Mouse (Mus musculus): Measurements from ENCODE around the gene Yeats4. TPM values are rescaled to one million over a fixed set of nuclear protein-coding genes. Genes with fewer than 3 reads are reported as not detected.
"Not testable (repeated sequence)": the region's sequence is repeated elsewhere in the genome, so short reads cannot be mapped to it uniquely, and the experiment has no call there.

Yeats4 gene
- total RNA-seq (2021) (10 to 100 TPM; 43.0 to 47.3 TPM), polyA plus RNA-seq (2012; rRNA removed) (29.1 and 35.7 TPM in 2 replicates)
- long read RNA-seq, transcript Yeats4-201 (7 exons, 1,327 nt): major isoform, 25 of 28 reads
- long read RNA-seq, partial matches to known transcripts: 2 of 28 reads
- long read RNA-seq, other reads (novel, unspliced or antisense): 1 of 28 reads

- DNase-seq: peak; percentile 97
Observed at GRCm38 (mm10) chr10:117224102-117224990, at the start of gene Yeats4. Gene Yeats4 (minus strand): TSS chr10:117224507.

GRCm38 (mm10) chr10:117272023-117272422, 47.7 kb upstream of the Yeats4 start:
- DNase-seq: no peak

DNA sequence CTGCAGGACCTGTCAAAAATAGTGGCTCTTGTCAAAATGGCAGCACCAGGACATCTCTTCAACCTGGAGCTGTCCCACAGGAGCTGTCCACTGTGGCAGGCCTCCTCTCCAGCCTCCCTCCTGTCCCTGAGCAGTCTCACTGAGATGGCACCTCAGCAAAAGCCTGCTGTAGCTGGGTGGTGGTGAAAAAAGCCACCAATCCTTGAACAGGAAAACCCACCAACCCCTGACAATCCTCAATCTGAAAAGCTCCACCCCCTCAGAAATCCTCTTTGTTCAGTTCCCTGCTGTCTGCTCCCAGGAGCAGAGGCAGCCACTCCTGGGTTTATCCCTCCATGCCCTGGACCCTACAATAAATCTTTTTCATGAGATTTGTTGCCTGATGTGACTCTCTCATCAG, 35.6 kb upstream of the Yeats4 start:
- DNase-seq: no peak

- no peak for DNase-seq
Observed at GRCm38 (mm10) chr10:117238603-117239002, 14.3 kb upstream of the Yeats4 start, which contains the start of gene 9530003J23Rik. Gene 9530003J23Rik (minus strand): TSS chr10:117238703.

GRCm38 (mm10) chr10:117235866-117236265, 11.6 kb upstream of the Yeats4 start:
- no peak for DNase-seq

DNA sequence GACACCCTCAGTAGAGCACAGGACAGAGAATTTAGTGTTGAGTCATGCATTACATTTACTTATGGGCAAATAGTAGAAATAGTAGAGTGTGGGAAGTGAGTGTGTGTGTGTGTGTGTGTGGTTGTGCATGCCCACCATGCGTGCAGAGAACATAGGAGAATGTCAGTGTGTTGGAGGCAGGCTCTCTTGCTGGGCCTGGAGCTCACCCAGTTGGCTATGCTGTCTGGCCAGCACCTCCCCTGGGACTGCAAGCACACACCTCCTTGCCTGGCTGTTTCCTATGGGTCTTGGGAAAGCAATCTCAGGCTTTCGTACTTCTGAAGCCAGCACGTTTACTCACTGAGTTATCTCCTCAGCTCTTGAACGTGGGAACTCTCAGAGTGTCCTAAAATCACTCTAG, 10.5 kb upstream of the Yeats4 start:
- DNase-seq: no peak

- DNase-seq: no peak
Observed at GRCm38 (mm10) chr10:117229826-117230225, 5.5 kb upstream of the Yeats4 start.

- DNase-seq: no peak
Observed at GRCm38 (mm10) chr10:117226002-117226401, 1.7 kb upstream of the Yeats4 start.

DNA sequence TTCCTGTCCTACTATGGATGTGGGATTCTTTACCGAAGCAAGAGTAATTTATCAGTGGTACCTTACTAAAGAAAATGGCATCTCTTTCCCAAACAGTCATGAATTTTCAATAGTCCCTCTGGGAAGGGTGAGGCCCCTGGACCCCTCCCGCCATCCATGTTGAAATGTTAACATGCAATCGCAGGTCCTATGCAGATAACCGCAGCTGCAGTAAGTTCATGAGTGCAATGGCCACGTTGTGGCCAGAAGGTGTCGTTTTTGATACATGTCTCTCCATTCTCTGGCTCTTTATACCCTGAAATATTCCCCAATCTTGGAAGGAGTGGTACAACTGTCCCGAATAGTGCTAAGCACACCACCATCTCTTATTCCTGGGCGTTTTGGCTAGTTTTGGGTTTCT, 787 bp upstream of the Yeats4 start:
- no peak for DNase-seq

- DNase-seq: no peak
Observed at GRCm38 (mm10) chr10:117223758-117224101, 577 bp downstream of the Yeats4 start.

- DNase-seq: no peak
Observed at GRCm38 (mm10) chr10:117222821-117223220, 1.5 kb downstream of the Yeats4 start.

DNA sequence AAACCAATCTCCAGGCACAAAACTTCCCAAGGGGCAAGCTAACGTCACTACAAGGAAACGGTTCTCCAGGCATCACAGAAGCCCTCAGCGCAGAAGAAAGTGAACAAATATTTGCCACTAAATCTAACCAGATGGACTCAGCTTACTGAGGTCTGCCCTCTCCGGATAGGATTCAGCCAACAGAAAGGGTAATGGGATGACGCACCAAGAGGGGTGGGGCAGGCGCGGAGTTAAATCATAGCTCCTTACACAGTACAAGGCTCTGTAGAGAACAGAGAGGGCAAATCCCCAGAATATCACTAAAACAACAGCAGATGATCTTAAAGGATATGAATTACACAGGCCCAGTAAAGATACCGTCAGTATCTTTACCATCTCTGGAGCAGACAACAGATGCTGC, 6.0 kb downstream of the Yeats4 start:
- DNase-seq: no peak

GRCm38 (mm10) chr10:117217246-117217840, 7.0 kb downstream of the Yeats4 start:
- DNase-seq: peak; percentile 74

GRCm38 (mm10) chr10:117216793-117217192, 7.5 kb downstream of the Yeats4 start:
- DNase-seq: no peak

DNA sequence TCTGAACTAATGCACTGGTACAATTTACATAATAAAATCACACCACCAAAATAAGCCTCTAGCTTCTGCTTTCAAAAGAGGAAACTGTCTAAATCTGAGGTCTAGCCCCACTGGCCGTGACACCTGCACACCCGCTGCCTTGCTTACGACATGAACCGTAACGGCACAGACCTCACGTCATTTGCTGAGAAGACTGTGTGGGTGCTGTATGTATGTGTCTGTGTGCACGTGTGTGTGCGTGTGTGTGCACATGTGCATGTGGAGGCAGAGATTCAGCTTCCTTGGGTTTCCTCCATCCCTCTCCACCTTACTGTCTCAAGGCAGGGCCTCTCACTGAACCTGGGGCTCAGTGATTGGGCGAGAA, 8.2 kb downstream of the Yeats4 start:
- no peak for DNase-seq

GRCm38 (mm10) chr10:117215409-117216131, 8.7 kb downstream of the Yeats4 start:
- no peak for DNase-seq

- no peak for DNase-seq
Observed at GRCm38 (mm10) chr10:117211023-117211422, 13.3 kb downstream of the Yeats4 start.

GRCm38 (mm10) chr10:117209469-117209938, 14.8 kb downstream of the Yeats4 start:
- DNase-seq: peak; percentile 42

GRCm38 (mm10) chr10:117208787-117209186, 15.5 kb downstream of the Yeats4 start:
- not testable (repeated sequence) for DNase-seq

- no peak for DNase-seq
Observed at GRCm38 (mm10) chr10:117208221-117208620, 16.1 kb downstream of the Yeats4 start.

DNA sequence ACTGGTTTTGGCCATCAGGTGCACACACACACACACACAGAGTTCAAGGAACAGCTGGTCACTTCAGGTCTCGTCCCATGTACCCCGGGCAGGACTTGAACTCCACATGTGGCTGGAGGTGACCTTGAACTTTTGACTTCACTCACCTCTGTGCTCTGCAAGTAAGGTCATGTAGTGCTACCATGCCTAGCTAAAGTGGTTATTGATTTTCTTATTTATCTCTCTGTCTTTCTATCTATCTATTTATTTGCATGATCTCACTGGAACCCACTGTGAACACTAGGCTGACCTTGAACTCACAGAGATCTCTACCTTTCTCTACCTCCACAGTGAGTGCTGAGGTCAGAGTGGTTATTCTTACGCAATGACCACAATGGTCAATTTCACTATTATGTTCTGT, 18.2 kb downstream of the Yeats4 start:
- no peak for DNase-seq

DNA sequence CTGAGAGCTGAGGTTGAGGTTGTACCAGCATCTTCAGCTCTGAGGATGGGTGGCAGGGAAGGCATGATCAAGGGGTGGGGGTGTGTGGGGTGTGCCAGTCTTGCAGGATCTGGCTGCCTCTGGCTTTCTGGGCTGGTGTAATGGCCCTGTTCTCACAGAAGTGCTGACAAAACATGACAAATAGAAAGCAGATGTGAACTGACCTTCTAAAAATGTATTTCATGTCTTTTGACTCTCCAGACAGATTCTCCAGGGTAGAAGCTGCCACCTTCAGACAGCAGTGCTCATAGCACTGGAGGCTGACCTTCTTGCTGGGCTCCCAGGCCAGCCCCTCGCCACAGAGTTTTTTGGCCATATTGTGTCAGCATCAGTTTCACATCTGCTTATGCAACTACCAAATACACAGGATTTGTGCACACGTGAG, 20.7 kb downstream of the Yeats4 start:
- DNase-seq: peak; percentile 20
